Mouse (Mus musculus): ENCODE results near the gene Tet2. TPM values are rescaled to one million over a fixed set of nuclear protein-coding genes. Genes with fewer than 3 reads are reported as not detected.

Gene Tet2
- polyA plus RNA-seq, 1 experiment from 2014 or later = 15.4 TPM

GRCm38 (mm10) chr3:133435774-133436148, 109.2 kb downstream of the Tet2 start:
- H3K27ac ChIP-seq (replicated peaks; ENCODE audit: low read depth, low read length) = no peak overlapping the region
- WGBS = 79% methylated on average over 1 of the region's 1 CpGs
- no peak overlapping the region for H3K9ac ChIP-seq (ENCODE audit: low read depth, low read length)
- no peaks in the 10 kb centered on the region for H3K27me3 ChIP-seq (replicated peaks; ENCODE audit: control insufficient read depth, insufficient read depth, low read length)
- no peaks in the 10 kb centered on the region for H3K36me3 ChIP-seq (ENCODE audit: control insufficient read depth, insufficient read depth, low read length)
- H3K4me1 ChIP-seq (ENCODE audit: control insufficient read depth, insufficient read depth, low read length) = no peaks in the 10 kb centered on the region
- H3K9me3 ChIP-seq (ENCODE audit: control insufficient read depth, low read length) = no peaks in the 10 kb centered on the region
- H3K4me3 ChIP-seq (ENCODE audit: low read depth, low read length) = no peak overlapping the region
- no peak for DNase-seq (ENCODE audit: low spot score)
- no peak overlapping the region for H3K4me2 ChIP-seq (ENCODE audit: low read depth, low read length)
- ATAC-seq (ENCODE audit: low read depth) = no peak

- H3K4me2 ChIP-seq (ENCODE audit: low read depth, low read length) = no peak overlapping the region
- H3K9ac ChIP-seq (ENCODE audit: low read depth, low read length) = no peak overlapping the region
- H3K27me3 ChIP-seq (replicated peaks; ENCODE audit: control insufficient read depth, insufficient read depth, low read length) = no peaks in the 10 kb centered on the region
- H3K36me3 ChIP-seq (ENCODE audit: control insufficient read depth, insufficient read depth, low read length) = no peaks in the 10 kb centered on the region
- WGBS = 90% methylated on average over 6 of the region's 6 CpGs
- no peak overlapping the region for H3K4me3 ChIP-seq (ENCODE audit: low read depth, low read length)
- no peak for DNase-seq (ENCODE audit: low spot score)
- ATAC-seq (ENCODE audit: low read depth) = no peak
- no peak overlapping the region for H3K27ac ChIP-seq (replicated peaks; ENCODE audit: low read depth, low read length)
- H3K4me1 ChIP-seq (ENCODE audit: control insufficient read depth, insufficient read depth, low read length) = no peaks in the 10 kb centered on the region
- no peaks in the 10 kb centered on the region for H3K9me3 ChIP-seq (ENCODE audit: control insufficient read depth, low read length)
Observed at GRCm38 (mm10) chr3:133435141-133435773, 109.7 kb downstream of the Tet2 start.

- Histone ChIP-seq H3K9ac (ENCODE audit: low read depth, low read length) (no peak overlapping the region), H3K9me3 (ENCODE audit: control insufficient read depth, low read length) (no peaks in the 10 kb centered on the region), H3K4me3 (ENCODE audit: low read depth, low read length) (no peak overlapping the region), H3K36me3 (ENCODE audit: control insufficient read depth, insufficient read depth, low read length) (no peaks in the 10 kb centered on the region), H3K4me2 (ENCODE audit: low read depth, low read length) (no peak overlapping the region), H3K27ac (replicated peaks; ENCODE audit: low read depth, low read length) (no peak overlapping the region), H3K4me1 (ENCODE audit: control insufficient read depth, insufficient read depth, low read length) (no peaks in the 10 kb centered on the region), H3K27me3 (replicated peaks; ENCODE audit: control insufficient read depth, insufficient read depth, low read length) (no peaks in the 10 kb centered on the region)
- DNase-seq (ENCODE audit: low spot score) = no peak
- no peak for ATAC-seq (ENCODE audit: low read depth)
- WGBS = 77% methylated on average over 4 of the region's 4 CpGs
Observed at GRCm38 (mm10) chr3:133429394-133430173, 115.4 kb downstream of the Tet2 start.

- Histone ChIP-seq H3K4me1 (ENCODE audit: control insufficient read depth, insufficient read depth, low read length) (no peaks in the 10 kb centered on the region), H3K4me3 (ENCODE audit: low read depth, low read length) (no peak overlapping the region), H3K27ac (replicated peaks; ENCODE audit: low read depth, low read length) (no peak overlapping the region), H3K36me3 (ENCODE audit: control insufficient read depth, insufficient read depth, low read length) (no peaks in the 10 kb centered on the region), H3K27me3 (replicated peaks; ENCODE audit: control insufficient read depth, insufficient read depth, low read length) (no peaks in the 10 kb centered on the region), H3K4me2 (ENCODE audit: low read depth, low read length) (no peak overlapping the region), H3K9me3 (ENCODE audit: control insufficient read depth, low read length) (no peaks in the 10 kb centered on the region), H3K9ac (ENCODE audit: low read depth, low read length) (no peak overlapping the region)
- ATAC-seq (ENCODE audit: low read depth) (no peak), DNase-seq (ENCODE audit: low spot score) (no peak)
- WGBS = 77% methylated on average over 4 of the region's 4 CpGs
Observed at GRCm38 (mm10) chr3:133428003-133428402, 116.9 kb downstream of the Tet2 start.

- H3K9me3 ChIP-seq (ENCODE audit: control insufficient read depth, low read length) = no peaks in the 10 kb centered on the region
- no peak overlapping the region for H3K4me3 ChIP-seq (ENCODE audit: low read depth, low read length)
- H3K9ac ChIP-seq (ENCODE audit: low read depth, low read length) = no peak overlapping the region
- no peaks in the 10 kb centered on the region for H3K36me3 ChIP-seq (ENCODE audit: control insufficient read depth, insufficient read depth, low read length)
- H3K4me1 ChIP-seq (ENCODE audit: control insufficient read depth, insufficient read depth, low read length) = no peaks in the 10 kb centered on the region
- no peak overlapping the region for H3K27ac ChIP-seq (replicated peaks; ENCODE audit: low read depth, low read length)
- no peak overlapping the region for H3K4me2 ChIP-seq (ENCODE audit: low read depth, low read length)
- ATAC-seq (ENCODE audit: low read depth) = no peak
- DNase-seq (ENCODE audit: low spot score) = no peak
- no peaks in the 10 kb centered on the region for H3K27me3 ChIP-seq (replicated peaks; ENCODE audit: control insufficient read depth, insufficient read depth, low read length)
Observed at GRCm38 (mm10) chr3:133423073-133423472, 121.9 kb downstream of the Tet2 start.

GRCm38 (mm10) chr3:133414747-133415146, 130.2 kb downstream of the Tet2 start:
- no peaks in the 10 kb centered on the region for H3K36me3 ChIP-seq (ENCODE audit: control insufficient read depth, insufficient read depth, low read length)
- H3K4me2 ChIP-seq (ENCODE audit: low read depth, low read length) = no peak overlapping the region
- no peak for ATAC-seq (ENCODE audit: low read depth)
- DNase-seq (ENCODE audit: low spot score) = no peak
- 91% methylated on average over 4 of the region's 4 CpGs for WGBS
- H3K4me1 ChIP-seq (ENCODE audit: control insufficient read depth, insufficient read depth, low read length) = no peaks in the 10 kb centered on the region
- H3K9me3 ChIP-seq (ENCODE audit: control insufficient read depth, low read length) = no peaks in the 10 kb centered on the region
- no peak overlapping the region for H3K4me3 ChIP-seq (ENCODE audit: low read depth, low read length)
- H3K27me3 ChIP-seq (replicated peaks; ENCODE audit: control insufficient read depth, insufficient read depth, low read length) = no peaks in the 10 kb centered on the region
- H3K9ac ChIP-seq (ENCODE audit: low read depth, low read length) = no peak overlapping the region
- H3K27ac ChIP-seq (replicated peaks; ENCODE audit: low read depth, low read length) = no peak overlapping the region

Small RNAs within 50 kb of the gene (microRNA-seq; reads per million reads assigned to microRNA genes)
- gene Gm25042 (ENCODE audit: borderline number of aligned reads) = not detected

Other genes with a start within 250 kb of the Tet2 start
- gene Ppa2, start 235.0 kb downstream of the Tet2 start, polyA plus RNA-seq (2014; fragmentation: Nextera tagmentation; extraction: Ambion mirVana) = 78.0 and 91.0 TPM in 2 replicates